Mouse (Mus musculus) liver, embryonic 14.5 days (tissue): Measurements from ENCODE around the gene Shc1. TPM values are rescaled to one million over a fixed set of nuclear protein-coding genes. Genes with fewer than 3 reads are reported as not detected.

ENCODE experiments used
- ATAC-seq: fragments of 200-750 bp; cut with Nextera tagmentation; 2 replicates; pipeline ENCODE4 v1.8.0; 2017; ENCODE audit warnings: moderate number of reproducible peaks, mild to moderate bottlenecking, moderate library complexity; ENCODE audit not compliant: insufficient read depth
- DNase-seq, 3 experiments: peaks; one replicate each; pipeline ENCODE4 v3.0.0-alpha.2; 2012 to 2013; ENCODE audit warnings: low read depth in 3 of 3, low spot score in 3 of 3
- H3K27ac ChIP-seq: fragments of 300-500 bp; sonication (generic); 2 replicates; pipeline ENCODE4 v1.5.1; 2014; ENCODE audit warnings: moderate library complexity, mild to moderate bottlenecking, control low read depth, inconsistent platforms
- H3K27me3 ChIP-seq: fragments of 300-500 bp; sonication (generic); 2 replicates; pipeline ENCODE4 v1.6.1; 2014; ENCODE audit warnings: mild to moderate bottlenecking, low read length, moderate library complexity; ENCODE audit not compliant: control insufficient read depth, insufficient read depth
- H3K36me3 ChIP-seq: fragments of 300-500 bp; sonication (generic); replicated peaks from 2 replicates; pipeline ENCODE4 v1.6.1; 2014; ENCODE audit warnings: low read depth; ENCODE audit not compliant: control insufficient read depth, insufficient read depth
- H3K4me1 ChIP-seq, 2 experiments: fragments of 200-500 bp in 1 of 2; fragments of 300-500 bp in 1 of 2; sonication (generic) in 1 of 2; replicated peaks; 2 replicates each; pipeline ENCODE4 v1.6.1; 2012 to 2014; ENCODE audit warnings: antibody characterized with exemption in 1 of 2, inconsistent platforms in 1 of 2, low read length in 1 of 2; ENCODE audit not compliant: control insufficient read depth in 2 of 2, insufficient read depth in 2 of 2
- H3K4me2 ChIP-seq: fragments of 300-500 bp; sonication (generic); 2 replicates; pipeline ENCODE4 v1.6.1; 2014; ENCODE audit warnings: low read depth, mild to moderate bottlenecking, control low read depth, moderate library complexity
- H3K4me3 ChIP-seq, 2 experiments: fragments of 200-500 bp in 1 of 2; fragments of 300-500 bp in 1 of 2; sonication (generic) in 1 of 2; 2 replicates each; pipeline ENCODE4 v1.5.1; 2012 to 2014; ENCODE audit warnings: low read depth in 2 of 2, low read length in 2 of 2, mild to moderate bottlenecking in 2 of 2, control low read depth in 1 of 2, inconsistent platforms in 1 of 2, moderate library complexity in 1 of 2; ENCODE audit not compliant: insufficient read depth in 1 of 2
- H3K9ac ChIP-seq: fragments of 300-500 bp; sonication (generic); replicated peaks from 2 replicates; pipeline ENCODE4 v1.6.1; 2014; ENCODE audit warnings: mild to moderate bottlenecking, control low read depth, moderate library complexity
- H3K9me3 ChIP-seq: fragments of 300-500 bp; sonication (generic); 2 replicates; pipeline ENCODE4 v1.6.1; 2016; ENCODE audit warnings: low read length, mixed read lengths; ENCODE audit not compliant: control insufficient read depth
- CTCF ChIP-seq: IDR thresholded peaks from 2 replicates; pipeline ENCODE4 v1.5.1; 2016; ENCODE audit warnings: antibody characterized with exemption, low read depth, control low read depth
- EP300 ChIP-seq: IDR thresholded peaks from 2 replicates; pipeline ENCODE4 v1.6.1; 2016; ENCODE audit warnings: antibody characterized with exemption, low read depth
- WGBS: fragments of 180-500 bp; shearing (Covaris S2); extraction: QIAGEN DNeasy Blood & Tissue Kit; methylation state at CpG from one replicate; pipeline ENCODE4 v1.1.7; 2014; ENCODE audit not compliant: insufficient replicate concordance; 5-methylcytosine and 5-hydroxymethylcytosine counted together
- polyA plus RNA-seq, 2 experiments: library from polyadenylated mRNA; depleted of rRNA in 1 of 2; stranded (reverse) in 1 of 2; unstranded in 1 of 2; fragments of >200 nt; fragmentation: Nextera tagmentation in 1 of 2; extraction: Ambion mirVana in 1 of 2; gene quantifications; 2 replicates each; pipeline versions ENCODE4 v1.2.1 to v1.2.3; 2012 to 2014

The Shc1 gene
- polyA plus RNA-seq, 2 experiments = 27.5 to 36.9 TPM

DNA sequence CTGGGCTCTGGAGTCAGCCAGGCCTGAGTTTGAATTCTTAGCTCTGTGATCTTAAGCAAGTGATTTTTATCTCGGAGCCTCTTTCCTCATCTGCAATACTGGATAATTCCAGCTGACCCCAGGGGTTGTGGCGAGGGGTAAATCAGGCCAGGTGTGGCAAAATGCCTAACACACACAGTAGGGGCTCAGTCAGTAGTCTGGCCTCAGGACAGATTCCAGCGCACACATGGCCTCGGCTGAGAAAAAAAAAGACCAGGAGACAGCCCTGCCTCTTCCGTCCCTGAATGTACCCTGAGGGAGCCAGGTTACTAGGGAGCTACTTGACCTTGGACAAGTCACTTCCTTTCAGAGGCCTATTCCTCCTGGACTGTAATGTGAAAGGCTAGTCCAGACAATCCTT, 35.3 kb upstream of the Shc1 start:
- H3K9ac ChIP-seq = no peak overlapping the region
- no peak overlapping the region for H3K4me3 ChIP-seq
- ATAC-seq (no peak), DNase-seq (no peak)
- H3K36me3 ChIP-seq = no peaks in the 10 kb centered on the region
- TF ChIP-seq CTCF = no peak
- no peak for TF ChIP-seq EP300
- no peaks in the 10 kb centered on the region for H3K9me3 ChIP-seq
- H3K4me1 ChIP-seq = peaks cover 0 to 2% of the 10 kb centered on the region in 2 experiments; a peak in 1 of 4 replicates
- WGBS = 64% methylated on average over 5 of the region's 5 CpGs
- H3K27me3 ChIP-seq = no peaks in the 10 kb centered on the region
- no peak overlapping the region for H3K27ac ChIP-seq
- H3K4me2 ChIP-seq = no peak overlapping the region

- DNase-seq (no peak), ATAC-seq (no peak)
- Histone ChIP-seq H3K4me2 (no peak overlapping the region), H3K36me3 (no peaks in the 10 kb centered on the region), H3K4me1 (peaks cover 2 to 8% of the 10 kb centered on the region in 2 experiments; a peak in 2 of 4 replicates), H3K27me3 (no peaks in the 10 kb centered on the region), H3K9me3 (no peaks in the 10 kb centered on the region), H3K4me3 (no peak overlapping the region), H3K27ac (no peak overlapping the region), H3K9ac (no peak overlapping the region)
- 70% methylated on average over 5 of the region's 5 CpGs for WGBS
- TF ChIP-seq EP300 = no peak
- no peak for TF ChIP-seq CTCF
Measured at GRCm38 (mm10) chr3:89383651-89384255, 34.5 kb upstream of the Shc1 start.

DNA sequence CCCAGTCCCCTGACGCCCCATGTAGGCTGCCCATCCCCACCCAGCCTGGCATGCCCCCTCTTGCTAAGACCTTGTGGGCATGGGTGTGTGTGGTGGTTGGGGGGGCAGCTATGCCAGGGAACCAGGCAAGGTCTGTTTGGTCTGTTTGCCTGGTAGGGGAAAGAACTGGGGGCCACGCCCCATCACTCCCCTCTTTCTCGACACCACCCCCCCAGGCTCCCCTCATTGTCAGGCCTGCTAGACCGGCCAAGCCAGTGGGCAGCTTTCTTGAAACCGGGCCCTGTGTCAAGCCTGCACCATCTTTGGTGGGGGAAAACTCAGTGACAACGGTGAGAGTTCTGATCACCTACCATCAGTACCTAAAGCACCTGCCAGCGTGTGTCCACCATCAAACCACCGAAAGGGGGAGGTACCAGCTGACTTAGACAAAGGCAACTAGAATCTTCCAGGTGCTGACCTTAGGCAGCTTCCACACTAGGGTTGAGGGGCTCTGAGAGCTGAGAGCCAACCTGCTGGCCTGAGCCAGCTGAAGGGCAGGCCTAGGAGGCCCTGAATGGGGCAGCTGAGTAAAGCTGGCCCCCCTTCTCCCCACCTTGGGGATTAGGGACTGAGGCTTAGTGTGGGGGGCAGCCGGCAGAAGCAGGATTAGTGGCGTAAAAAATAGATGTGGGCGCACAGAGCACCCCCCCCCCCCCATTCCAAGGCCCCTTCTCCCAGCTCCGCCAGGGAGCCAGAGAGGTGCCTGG, 33.7 kb upstream of the Shc1 start:
- H3K4me3 ChIP-seq = no peak overlapping the region
- no peak for ATAC-seq
- DNase-seq = no peak
- H3K4me1 ChIP-seq = peaks cover 0 to 11% of the 10 kb centered on the region in 2 experiments; a peak in 2 of 4 replicates
- no peak for TF ChIP-seq CTCF
- TF ChIP-seq EP300 = no peak
- H3K9me3 ChIP-seq = no peaks in the 10 kb centered on the region
- H3K27me3 ChIP-seq = no peaks in the 10 kb centered on the region
- H3K4me2 ChIP-seq = no peak overlapping the region; the same call in 1 of the 2 replicates
- H3K27ac ChIP-seq = no peak overlapping the region
- WGBS = 70% methylated on average over 12 of the region's 12 CpGs
- no peak overlapping the region for H3K9ac ChIP-seq
- H3K36me3 ChIP-seq = no peaks in the 10 kb centered on the region

DNA sequence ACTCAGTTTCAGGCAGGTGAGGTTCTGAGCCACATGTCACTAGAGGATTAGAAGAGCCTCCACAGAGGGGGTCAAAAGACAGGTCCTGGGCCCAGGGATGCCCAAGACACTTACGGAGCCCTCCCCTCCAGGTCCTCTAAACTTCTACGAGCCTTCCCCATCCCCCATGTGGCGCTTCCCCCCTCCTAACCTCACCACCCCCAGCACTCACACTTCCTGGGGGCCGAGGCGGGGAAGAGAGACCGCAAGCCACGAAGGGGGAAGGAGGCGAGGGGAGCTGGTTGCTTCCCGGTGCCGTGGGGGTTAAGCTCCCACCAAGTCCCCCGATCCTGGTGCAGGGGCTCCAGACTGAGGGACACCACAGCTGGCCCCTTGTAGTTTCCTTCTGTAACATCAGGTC, 32.8 kb upstream of the Shc1 start:
- no peak for DNase-seq
- Histone ChIP-seq H3K27me3 (no peaks in the 10 kb centered on the region), H3K9me3 (no peaks in the 10 kb centered on the region), H3K9ac (no peak overlapping the region), H3K36me3 (no peaks in the 10 kb centered on the region), H3K27ac (no peak overlapping the region), H3K4me3 (no peak overlapping the region), H3K4me1 (peaks cover 0 to 12% of the 10 kb centered on the region in 2 experiments; a peak in 2 of 4 replicates), H3K4me2 (no peak overlapping the region)
- WGBS = 17% methylated on average over 10 of the region's 11 CpGs
- TF ChIP-seq CTCF (no peak), EP300 (no peak)
- no peak for ATAC-seq

- Histone ChIP-seq H3K4me3 (no peak overlapping the region), H3K4me1 (peaks cover 0 to 12% of the 10 kb centered on the region in 2 experiments; a peak in 2 of 4 replicates), H3K9me3 (no peaks in the 10 kb centered on the region), H3K27ac (no peak overlapping the region), H3K27me3 (peaks cover 4% of the 10 kb centered on the region), H3K4me2 (no peak overlapping the region), H3K36me3 (no peaks in the 10 kb centered on the region), H3K9ac (no peak overlapping the region)
- TF ChIP-seq CTCF (no peak), EP300 (no peak)
- DNase-seq (no peak), ATAC-seq (no peak)
- 65% methylated on average over 17 of the region's 17 CpGs for WGBS
Measured at GRCm38 (mm10) chr3:89386438-89387420, 31.5 kb upstream of the Shc1 start.
